Mouse (Mus musculus) heart, embryonic 11.5 days (tissue): ENCODE measurements around the gene Cep57l1. TPM values are rescaled to one million over a fixed set of nuclear protein-coding genes. Genes with fewer than 3 reads are reported as not detected.

Experiments
- ATAC-seq: fragments of 200-750 bp; cut with Nextera tagmentation; replicated peaks from 2 replicates; pipeline ENCODE4 v1.8.0; 2017; ENCODE audit warnings: moderate library complexity; ENCODE audit not compliant: insufficient number of reproducible peaks, low FRiP score, low TSS enrichment
- H3K27ac ChIP-seq: fragments of 300-500 bp; sonication (generic); 2 replicates; pipeline ENCODE4 v1.5.1; 2014; ENCODE audit warnings: mild to moderate bottlenecking, low read depth, low read length
- H3K27me3 ChIP-seq: fragments of 300-500 bp; sonication (generic); 2 replicates; pipeline ENCODE4 v1.6.1; 2014; ENCODE audit warnings: mild to moderate bottlenecking, low read length, mixed read lengths; ENCODE audit not compliant: control insufficient read depth, insufficient read depth
- H3K36me3 ChIP-seq: fragments of 300-500 bp; sonication (generic); 2 replicates; pipeline ENCODE4 v1.6.1; 2014; ENCODE audit warnings: mild to moderate bottlenecking, low read length, moderate library complexity, mixed read lengths; ENCODE audit not compliant: control insufficient read depth, insufficient read depth
- H3K4me1 ChIP-seq: fragments of 300-500 bp; sonication (generic); 2 replicates; pipeline ENCODE4 v1.6.1; 2014; ENCODE audit warnings: low read length; ENCODE audit not compliant: control insufficient read depth, insufficient read depth
- H3K4me2 ChIP-seq: fragments of 300-500 bp; sonication (generic); 2 replicates; pipeline ENCODE4 v1.6.1; 2014; ENCODE audit warnings: mild to moderate bottlenecking, moderate library complexity
- H3K4me3 ChIP-seq: fragments of 300-500 bp; sonication (generic); 2 replicates; pipeline ENCODE4 v1.5.1; 2014; ENCODE audit warnings: low read depth, low read length
- H3K9ac ChIP-seq: fragments of 300-500 bp; sonication (generic); 2 replicates; pipeline ENCODE4 v1.6.1; 2014; ENCODE audit warnings: mild to moderate bottlenecking, low read depth, low read length, moderate library complexity
- H3K9me3 ChIP-seq: fragments of 300-500 bp; sonication (generic); replicated peaks from 2 replicates; pipeline ENCODE4 v1.6.1; 2016; ENCODE audit warnings: low read length; ENCODE audit not compliant: control insufficient read depth
- WGBS: fragments of 180-500 bp; shearing (Covaris S2); extraction: QIAGEN DNeasy Blood & Tissue Kit; methylation state at CpG from one replicate; pipeline ENCODE4 v1.1.7; 2014; ENCODE audit not compliant: insufficient replicate concordance; 5-methylcytosine and 5-hydroxymethylcytosine counted together
- polyA plus RNA-seq: library from polyadenylated mRNA; unstranded; fragments of >200 nt; fragmentation: Nextera tagmentation; extraction: Ambion mirVana; gene quantifications from 2 replicates; pipeline ENCODE4 v1.2.1, GENCODE M21; 2014

Cep57l1 gene
- polyA plus RNA-seq, result 19.4 and 22.8 TPM in 2 replicates

DNA sequence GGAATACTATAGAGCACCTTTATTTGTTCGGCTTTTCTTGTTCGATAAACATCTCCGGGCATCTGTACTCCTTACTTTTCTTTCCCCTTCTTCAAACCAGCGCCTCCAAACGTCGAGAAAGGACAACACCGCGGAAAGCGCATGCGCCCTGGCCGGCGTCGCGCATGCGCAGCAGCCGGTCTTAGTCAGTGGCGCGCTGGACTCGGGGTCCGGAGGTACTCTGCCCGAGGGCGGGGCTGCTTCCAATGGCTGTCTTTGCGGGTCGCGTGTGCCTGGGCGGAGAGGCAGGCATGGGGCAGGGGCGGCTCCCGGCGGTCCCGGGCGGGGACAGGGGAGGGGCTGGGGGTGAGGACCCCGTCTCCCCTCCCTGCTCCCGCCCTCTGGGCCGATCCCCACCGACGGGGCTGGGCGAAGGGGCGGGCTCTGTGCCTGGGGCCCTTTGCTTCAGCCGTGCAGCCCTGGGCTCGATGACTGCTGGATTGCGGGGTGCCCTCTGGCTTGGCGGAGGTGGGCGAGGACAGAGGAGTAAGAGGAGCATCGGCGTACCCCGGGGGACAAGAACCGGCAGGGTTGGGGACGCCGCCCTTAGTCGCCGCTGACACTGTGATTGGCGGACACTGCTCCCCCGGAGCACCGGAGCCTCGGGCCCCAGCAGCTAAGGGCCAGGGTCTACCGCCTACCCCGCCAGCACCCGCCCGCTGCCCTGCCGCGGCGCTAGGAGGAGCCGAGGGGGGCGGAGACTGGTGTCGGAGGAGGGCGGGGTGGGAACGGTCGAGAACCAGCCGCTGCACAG, at the start of gene Cep57l1, which contains the start of gene Sesn1:
TSS of gene Cep57l1 (minus strand) at position 101 of the 793 bp plus-strand sequence.
TSS of gene Sesn1 (plus strand) at position 165 of the 793 bp plus-strand sequence.
- Histone ChIP-seq H3K27me3 (no peaks in the 10 kb centered on the region), H3K9ac (peak within 1 kb of the TSS; percentile 79), H3K27ac (peak within 1 kb of the TSS; percentile 96), H3K4me2 (peak within 1 kb of the TSS; percentile 82), H3K9me3 (no peaks in the 10 kb centered on the region), H3K36me3 (no peaks in the 10 kb centered on the region; the same call in 1 of the 2 replicates), H3K4me3 (peak within 1 kb of the TSS; percentile 67), H3K4me1 (peaks cover 19% of the 10 kb centered on the region)
- WGBS, result under 1% methylated on average over 46 of the region's 69 CpGs
- peak; percentile 96 for ATAC-seq

- no peaks in the 10 kb centered on the region for H3K36me3 ChIP-seq
- H3K4me3 ChIP-seq, result no peak overlapping the region
- no peak for ATAC-seq
- no peaks in the 10 kb centered on the region for H3K9me3 ChIP-seq
- H3K9ac ChIP-seq, result no peak overlapping the region
- no peak overlapping the region; the same call in 1 of the 2 replicates for H3K27ac ChIP-seq
- H3K4me2 ChIP-seq, result no peak overlapping the region
- peaks cover 4% of the 10 kb centered on the region; the same call in 1 of the 2 replicates for H3K4me1 ChIP-seq
- H3K27me3 ChIP-seq, result no peaks in the 10 kb centered on the region
- 42% methylated on average over 2 of the region's 2 CpGs for WGBS
These were observed 39.0 kb upstream of the Cep57l1 start for GRCm38 (mm10) chr10:41848721-41849120.

GRCm38 (mm10) chr10:41847737-41848136, 38.1 kb upstream of the Cep57l1 start:
- peaks cover 4% of the 10 kb centered on the region; the same call in 1 of the 2 replicates for H3K4me1 ChIP-seq
- H3K9ac ChIP-seq, result no peak overlapping the region
- no peaks in the 10 kb centered on the region for H3K36me3 ChIP-seq
- H3K27ac ChIP-seq, result no peak overlapping the region
- H3K4me2 ChIP-seq, result no peak overlapping the region
- no peak for ATAC-seq
- H3K9me3 ChIP-seq, result no peaks in the 10 kb centered on the region
- no peaks in the 10 kb centered on the region for H3K27me3 ChIP-seq
- H3K4me3 ChIP-seq, result no peak overlapping the region
- WGBS, result 88% methylated on average over 8 of the region's 8 CpGs

DNA sequence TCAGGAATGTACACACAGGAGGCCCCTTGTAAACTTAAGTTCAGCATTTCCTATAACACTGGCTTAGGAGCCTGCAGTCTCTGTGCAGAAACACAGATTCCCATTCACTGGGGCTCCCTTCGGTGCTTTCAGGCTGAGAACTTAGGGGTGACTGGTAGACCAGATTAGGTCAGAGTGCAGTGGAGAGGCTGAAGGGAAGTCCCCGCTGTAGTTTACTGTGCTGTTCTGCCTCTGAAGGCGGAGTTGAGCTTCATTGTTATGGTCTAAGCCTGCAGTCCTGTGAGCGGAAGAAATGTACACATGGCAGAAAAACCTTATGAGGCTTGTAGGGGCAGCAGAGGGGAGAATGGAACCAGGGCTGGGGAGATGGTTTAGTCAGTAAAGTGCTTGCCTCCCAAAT, 29.2 kb upstream of the Cep57l1 start:
- H3K9ac ChIP-seq, result no peak overlapping the region
- H3K27me3 ChIP-seq, result no peaks in the 10 kb centered on the region
- H3K36me3 ChIP-seq, result no peaks in the 10 kb centered on the region
- H3K4me1 ChIP-seq, result no peaks in the 10 kb centered on the region
- H3K4me3 ChIP-seq, result no peak overlapping the region
- no peak overlapping the region for H3K4me2 ChIP-seq
- H3K27ac ChIP-seq, result no peak overlapping the region
- H3K9me3 ChIP-seq, result no peaks in the 10 kb centered on the region
- 85% methylated on average over 4 of the region's 4 CpGs for WGBS
- ATAC-seq, result no peak

- Histone ChIP-seq H3K27ac (no peak overlapping the region), H3K36me3 (no peaks in the 10 kb centered on the region), H3K4me2 (no peak overlapping the region), H3K4me1 (no peaks in the 10 kb centered on the region), H3K9ac (no peak overlapping the region), H3K27me3 (no peaks in the 10 kb centered on the region), H3K9me3 (no peaks in the 10 kb centered on the region), H3K4me3 (no peak overlapping the region)
- ATAC-seq, result no peak
- 93% methylated on average over 2 of the region's 2 CpGs for WGBS
These were observed 24.5 kb upstream of the Cep57l1 start for GRCm38 (mm10) chr10:41834131-41834530.

DNA sequence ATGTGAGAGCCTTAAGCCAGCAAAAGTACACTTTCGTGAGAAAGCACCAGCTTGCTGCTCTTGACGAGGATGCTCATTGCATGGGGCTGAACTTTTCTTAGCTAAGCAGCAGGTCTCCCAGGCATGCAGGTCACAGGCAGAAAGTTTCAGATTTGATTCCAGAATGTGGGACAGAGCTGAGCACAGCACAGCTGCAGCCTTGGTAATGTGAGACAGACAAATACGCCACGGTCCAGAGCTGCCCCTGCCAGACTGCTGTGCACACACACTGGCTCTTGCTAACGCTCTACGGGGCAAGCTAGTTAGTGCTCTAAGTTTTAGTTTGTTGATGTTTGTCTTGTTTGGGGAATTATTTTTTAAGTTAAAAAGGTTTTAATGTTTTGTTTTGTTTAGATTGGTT, 22.5 kb upstream of the Cep57l1 start:
- 74% methylated on average over 6 of the region's 6 CpGs for WGBS

GRCm38 (mm10) chr10:41830851-41831522, 21.3 kb upstream of the Cep57l1 start:
- Histone ChIP-seq H3K4me2 (no peak overlapping the region), H3K27me3 (no peaks in the 10 kb centered on the region), H3K9me3 (no peaks in the 10 kb centered on the region), H3K36me3 (no peaks in the 10 kb centered on the region), H3K4me3 (no peak overlapping the region), H3K4me1 (peaks cover 4% of the 10 kb centered on the region; the same call in 1 of the 2 replicates), H3K9ac (no peak overlapping the region), H3K27ac (no peak overlapping the region)
- WGBS, result 49% methylated on average over 9 of the region's 9 CpGs
- no peak for ATAC-seq

More for the DNA sequence above, 22.5 kb upstream of the Cep57l1 start:
- Histone ChIP-seq H3K36me3 (no peaks in the 10 kb centered on the region), H3K9me3 (no peaks in the 10 kb centered on the region), H3K4me2 (no peak overlapping the region), H3K9ac (no peak overlapping the region), H3K4me1 (peaks cover 4% of the 10 kb centered on the region; the same call in 1 of the 2 replicates), H3K4me3 (no peak overlapping the region), H3K27ac (no peak overlapping the region), H3K27me3 (no peaks in the 10 kb centered on the region)
- no peak for ATAC-seq

GRCm38 (mm10) chr10:41830445-41830844, 20.8 kb upstream of the Cep57l1 start:
- Histone ChIP-seq H3K4me3 (no peak overlapping the region), H3K4me1 (peaks cover 4% of the 10 kb centered on the region; the same call in 1 of the 2 replicates), H3K4me2 (no peak overlapping the region), H3K9ac (no peak overlapping the region), H3K27ac (no peak overlapping the region), H3K36me3 (no peaks in the 10 kb centered on the region), H3K9me3 (no peaks in the 10 kb centered on the region), H3K27me3 (no peaks in the 10 kb centered on the region)
- WGBS, result 69% methylated on average over 4 of the region's 4 CpGs
- no peak for ATAC-seq
